Mouse (Mus musculus): ENCODE measurements around the gene Bzw1. TPM values are rescaled to one million over a fixed set of nuclear protein-coding genes. Genes with fewer than 3 reads are reported as not detected.

Gene Bzw1
- 199 and 221 TPM in 2 replicates for total RNA-seq (2012; rRNA removed)
- 100 to 1,000 TPM; 242 to 268 TPM for polyA plus RNA-seq (2012; ENCODE audit: insufficient read depth in 1 of 2, insufficient read length in 2 of 2, low read depth in 1 of 2, low replicate concordance in 2 of 2, missing spikeins in 1 of 2)

DNA sequence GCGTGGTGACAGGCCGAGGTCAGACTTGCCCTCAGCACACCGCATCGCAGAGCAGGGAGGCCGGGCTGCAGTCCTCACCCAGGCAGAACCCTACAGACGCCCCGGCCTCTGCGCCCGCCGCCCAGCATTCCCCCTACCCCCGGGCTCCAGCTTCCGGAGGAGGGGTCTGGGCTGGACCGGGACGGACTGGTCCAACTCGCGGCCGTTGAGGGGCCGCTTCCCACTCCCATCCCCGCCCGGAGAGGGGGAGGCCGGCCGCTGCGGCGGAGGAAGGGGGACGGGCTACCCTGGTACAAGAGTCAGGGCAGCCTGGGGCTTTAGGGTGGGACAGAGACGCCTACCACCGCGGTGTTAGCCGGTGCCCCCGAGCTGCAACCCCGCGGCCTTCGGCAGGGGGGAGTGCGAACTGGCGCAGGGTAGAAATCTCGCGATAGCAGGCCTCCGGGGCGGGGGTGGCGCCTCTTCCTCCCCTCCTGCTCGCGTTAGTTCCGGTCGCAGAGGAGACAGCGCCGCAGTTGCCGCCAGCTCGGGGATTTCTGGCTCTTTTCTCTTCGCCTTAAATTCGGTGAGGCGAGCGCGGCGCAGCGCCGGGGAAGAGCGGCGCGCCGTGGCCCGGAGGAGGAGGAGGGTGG, at the start of gene Bzw1:
Bzw1 (plus strand) TSS at position 247 of the 632 bp plus-strand sequence.
- peaks cover 23 to 31% of the 10 kb centered on the region in 2 experiments for H3K36me3 ChIP-seq (ENCODE audit: control insufficient read depth in 1 of 2, insufficient read depth in 2 of 2, low read length in 2 of 2)
- H3K4me1 ChIP-seq (ENCODE audit: control insufficient read depth in 1 of 2, insufficient read depth in 2 of 2, low read length in 2 of 2), result peaks cover 11 to 13% of the 10 kb centered on the region in 2 experiments
- H3K27me3 ChIP-seq (ENCODE audit: control insufficient read depth in 1 of 2, insufficient read depth in 2 of 2, low read length in 2 of 2), result no peaks in the 10 kb centered on the region
- peak within 1 kb of the TSS; percentile 84 to 85 for H3K4me3 ChIP-seq (ENCODE audit: control insufficient read depth in 1 of 2, insufficient read depth in 1 of 2, low read depth in 2 of 2, low read length in 2 of 2)
- peak within 1 kb of the TSS; percentile 91 for H3K27ac ChIP-seq (ENCODE audit: control insufficient read depth, low read depth, low read length)
- peaks cover 33% of the 10 kb centered on the region for H3K79me2 ChIP-seq (ENCODE audit: control insufficient read depth, insufficient read depth, low read length, poor library complexity)
- H3K9me3 ChIP-seq (replicated peaks; ENCODE audit: insufficient read depth, low read length), result no peaks in the 10 kb centered on the region
- DNase-seq (ENCODE audit: low read depth, low spot score), result peak; percentile 95
- peak within 1 kb of the TSS; percentile 100 for H3K9ac ChIP-seq (ENCODE audit: control insufficient read depth, low read depth, low read length, poor library complexity, severe bottlenecking)
- TF ChIP-seq POLR2AphosphoS5 (IDR thresholded peaks at IDR 0.05; ENCODE audit: borderline replicate concordance, low read depth, low read length) (no peak), CHD1 (IDR thresholded peaks at IDR 0.05; ENCODE audit: low read depth, low read length) (no peak), TAL1 (IDR thresholded peaks at IDR 0.05; ENCODE audit: low read length) (no peak), ELF1 (IDR thresholded peaks at IDR 0.05; ENCODE audit: low read depth, low read length) (peak; percentile 76), GATA1 (IDR thresholded peaks at IDR 0.05; ENCODE audit: low read depth, low read length) (no peak), MAZ (IDR thresholded peaks at IDR 0.05; ENCODE audit: low read depth, low read length) (peak; percentile 81), RCOR1 (IDR thresholded peaks at IDR 0.05; ENCODE audit: low read depth, low read length) (no peak), USF2 (IDR thresholded peaks at IDR 0.05; ENCODE audit: borderline replicate concordance in 1 of 2, insufficient read depth in 1 of 2, low read depth in 1 of 2, low read length in 2 of 2) (no peak), NRF1 (IDR thresholded peaks at IDR 0.05; ENCODE audit: insufficient read depth, low read depth, low read length, poor library complexity, severe bottlenecking) (0 out of 2 replicates have a peak, but pooled peaks have one; percentile 15), MAX (IDR thresholded peaks at IDR 0.05; ENCODE audit: low read length) (no peak), MEF2A (IDR thresholded peaks at IDR 0.05; ENCODE audit: extremely low read depth, insufficient replicate concordance, low read depth, low read length, poor library complexity, severe bottlenecking) (no peak), HCFC1 (IDR thresholded peaks at IDR 0.05; ENCODE audit: low read depth, low read length) (peak; percentile 81), CHD2 (IDR thresholded peaks at IDR 0.05; ENCODE audit: low read length) (peak; percentile 92), RAD21 (IDR thresholded peaks at IDR 0.05; ENCODE audit: low read depth, low read length) (no peak), MYC (IDR thresholded peaks at IDR 0.05; ENCODE audit: low read depth, low read length) (no peak), KAT2A (conservative IDR thresholded peaks at IDR 0.05; ENCODE audit: low read depth, low read length) (no peak), ETS1 (IDR thresholded peaks at IDR 0.05; ENCODE audit: low read depth, low read length) (no peak), POLR2AphosphoS2 (IDR thresholded peaks at IDR 0.05; ENCODE audit: low read length) (peak; percentile 85), EP300 (IDR thresholded peaks at IDR 0.05; ENCODE audit: low read depth in 1 of 2, low read length in 2 of 2) (no peak), TBP (IDR thresholded peaks at IDR 0.05; ENCODE audit: low read depth, low read length) (peak; percentile 73; the same call in 1 of the 2 replicates), NELFE (IDR thresholded peaks at IDR 0.05; ENCODE audit: low read depth, low read length) (peak; percentile 82), SMC3 (IDR thresholded peaks at IDR 0.05; ENCODE audit: low read depth, low read length) (no peak), POLR2A (IDR thresholded peaks at IDR 0.05; ENCODE audit: control insufficient read depth in 1 of 2, insufficient read depth in 1 of 2, low read depth in 1 of 2, low read length in 2 of 2, poor library complexity in 1 of 2) (peak; percentile 64 to 80), E2F4 (IDR thresholded peaks at IDR 0.05; ENCODE audit: borderline replicate concordance, low read depth, low read length) (no peak), CTCF (IDR thresholded peaks at IDR 0.05 in 2 of 3, conservative IDR thresholded peaks at IDR 0.05 in 1 of 3; ENCODE audit: control insufficient read depth in 1 of 3, insufficient read depth in 1 of 3, low read depth in 2 of 3, low read length in 3 of 3, poor library complexity in 1 of 3, severe bottlenecking in 1 of 3) (no peak), JUND (IDR thresholded peaks at IDR 0.05; ENCODE audit: low read depth, low read length) (no peak), UBTF (IDR thresholded peaks at IDR 0.05; ENCODE audit: borderline replicate concordance, insufficient read depth, low read depth, low read length) (no peak), MXI1 (IDR thresholded peaks at IDR 0.05; ENCODE audit: low read depth, low read length) (no peak), USF1 (IDR thresholded peaks at IDR 0.05; ENCODE audit: low read depth, low read length) (no peak), ZMIZ1 (IDR thresholded peaks at IDR 0.05; ENCODE audit: low read depth, low read length) (0 out of 2 replicates have a peak, but pooled peaks have one; percentile 44), BHLHE40 (IDR thresholded peaks at IDR 0.05; ENCODE audit: borderline replicate concordance, low read depth, low read length) (no peak), SIN3A (IDR thresholded peaks at IDR 0.05; ENCODE audit: low read length) (peak; percentile 49), ZC3H11A (IDR thresholded peaks at IDR 0.05; ENCODE audit: low read depth, low read length) (no peak), ZNF384 (IDR thresholded peaks at IDR 0.05; ENCODE audit: low read depth, low read length) (no peak), GABPA (IDR thresholded peaks at IDR 0.05; ENCODE audit: low read depth, low read length) (no peak), TCF12 (IDR thresholded peaks at IDR 0.05; ENCODE audit: low read depth, low read length) (peak; percentile 61; the same call in 1 of the 2 replicates)
